Mouse (Mus musculus): ENCODE data around the gene Lmln. TPM values are rescaled to one million over a fixed set of nuclear protein-coding genes. Genes with fewer than 3 reads are reported as not detected.
A peak's percentile ranks its signal among the peaks of the same experiment; 100 is the strongest.
"Not testable (repeated sequence)": the region's sequence is repeated elsewhere in the genome, so short reads cannot be mapped to it uniquely, and the experiment has no call there.

Gene Lmln
- polyA plus RNA-seq, 1 experiment = 0.02 TPM

- 0 out of 2 replicates have a peak, but pooled peaks cover 3% of the 10 kb centered on the region for H3K4me1 ChIP-seq
- H3K27me3 ChIP-seq (replicated peaks) = no peaks in the 10 kb centered on the region
- no peak for TF ChIP-seq GATA1 (IDR thresholded peaks at IDR 0.05; ENCODE audit: borderline replicate concordance, low read length)
- TF ChIP-seq FLI1 (IDR thresholded peaks at IDR 0.05; ENCODE audit: low read length) = no peak
- peaks cover 22% of the 10 kb centered on the region for H3K36me3 ChIP-seq (replicated peaks; ENCODE audit: low read length)
- no peaks in the 10 kb centered on the region for H3K9me3 ChIP-seq
- H3K4me3 ChIP-seq (replicated peaks) = no peak overlapping the region
Measured at GRCm38 (mm10) chr16:33123373-33123772, 61.1 kb downstream of the Lmln start.

GRCm38 (mm10) chr16:33123938-33124820 lies 61.9 kb downstream of the Lmln start:
- 0 out of 2 replicates have a peak, but pooled peaks cover 3% of the 10 kb centered on the region for H3K4me1 ChIP-seq
- H3K9me3 ChIP-seq = no peaks in the 10 kb centered on the region
- peaks cover 20% of the 10 kb centered on the region for H3K36me3 ChIP-seq (replicated peaks; ENCODE audit: low read length)
- H3K4me3 ChIP-seq (replicated peaks) = no peak overlapping the region
- no peaks in the 10 kb centered on the region for H3K27me3 ChIP-seq (replicated peaks)
- no peak for TF ChIP-seq FLI1 (IDR thresholded peaks at IDR 0.05; ENCODE audit: low read length)
- no peak for TF ChIP-seq GATA1 (IDR thresholded peaks at IDR 0.05; ENCODE audit: borderline replicate concordance, low read length)

GRCm38 (mm10) chr16:33127052-33127451 lies 64.7 kb downstream of the Lmln start:
- TF ChIP-seq GATA1 (IDR thresholded peaks at IDR 0.05; ENCODE audit: borderline replicate concordance, low read length) (no peak), FLI1 (IDR thresholded peaks at IDR 0.05; ENCODE audit: low read length) (no peak)
- peaks cover 20% of the 10 kb centered on the region for H3K36me3 ChIP-seq (replicated peaks; ENCODE audit: low read length)
- peaks cover 14% of the 10 kb centered on the region for H3K4me1 ChIP-seq
- no peak overlapping the region for H3K4me3 ChIP-seq (replicated peaks)
- H3K9me3 ChIP-seq = no peaks in the 10 kb centered on the region
- H3K27me3 ChIP-seq (replicated peaks) = peaks cover 3% of the 10 kb centered on the region

GRCm38 (mm10) chr16:33130731-33131130 lies 68.4 kb downstream of the Lmln start:
- Histone ChIP-seq H3K27me3 (replicated peaks) (peaks cover 19% of the 10 kb centered on the region), H3K36me3 (replicated peaks; ENCODE audit: low read length) (no peaks in the 10 kb centered on the region), H3K4me1 (peaks cover 17% of the 10 kb centered on the region), H3K9me3 (no peaks in the 10 kb centered on the region), H3K4me3 (replicated peaks) (no peak overlapping the region)
- TF ChIP-seq GATA1 (IDR thresholded peaks at IDR 0.05; ENCODE audit: borderline replicate concordance, low read length) = no peak
- TF ChIP-seq FLI1 (IDR thresholded peaks at IDR 0.05; ENCODE audit: low read length) = no peak

- Histone ChIP-seq H3K4me3 (replicated peaks) (no peak overlapping the region), H3K4me1 (peaks cover 14% of the 10 kb centered on the region), H3K36me3 (replicated peaks; ENCODE audit: low read length) (no peaks in the 10 kb centered on the region), H3K9me3 (no peaks in the 10 kb centered on the region), H3K27me3 (replicated peaks) (peaks cover 27% of the 10 kb centered on the region)
- TF ChIP-seq FLI1 (IDR thresholded peaks at IDR 0.05; ENCODE audit: low read length) (no peak), GATA1 (IDR thresholded peaks at IDR 0.05; ENCODE audit: borderline replicate concordance, low read length) (no peak)
Measured at GRCm38 (mm10) chr16:33133186-33133585, 70.9 kb downstream of the Lmln start.

- H3K9me3 ChIP-seq = no peaks in the 10 kb centered on the region
- peaks cover 29% of the 10 kb centered on the region for H3K27me3 ChIP-seq (replicated peaks)
- TF ChIP-seq FLI1 (IDR thresholded peaks at IDR 0.05; ENCODE audit: low read length) (no peak), GATA1 (IDR thresholded peaks at IDR 0.05; ENCODE audit: borderline replicate concordance, low read length) (no peak)
- peaks cover 12% of the 10 kb centered on the region for H3K4me1 ChIP-seq
- H3K36me3 ChIP-seq (replicated peaks; ENCODE audit: low read length) = no peaks in the 10 kb centered on the region
- no peak overlapping the region for H3K4me3 ChIP-seq (replicated peaks)
Measured at GRCm38 (mm10) chr16:33135167-33135566, 72.8 kb downstream of the Lmln start.

GRCm38 (mm10) chr16:33139061-33139460 lies 76.7 kb downstream of the Lmln start:
- not testable (repeated sequence) for H3K9me3 ChIP-seq; H3K4me3 ChIP-seq (replicated peaks); H3K36me3 ChIP-seq (replicated peaks; ENCODE audit: low read length)
- Histone ChIP-seq H3K27me3 (replicated peaks) (peaks cover 24% of the 10 kb centered on the region), H3K4me1 (peaks cover 17% of the 10 kb centered on the region)

GRCm38 (mm10) chr16:33141758-33142280 lies 79.5 kb downstream of the Lmln start:
- H3K9me3 ChIP-seq = peaks cover 12% of the 10 kb centered on the region; the same call in 1 of the 2 replicates
- no peaks in the 10 kb centered on the region for H3K36me3 ChIP-seq (replicated peaks; ENCODE audit: low read length)
- H3K27me3 ChIP-seq (replicated peaks) = peaks cover 19% of the 10 kb centered on the region
- TF ChIP-seq GATA1 (IDR thresholded peaks at IDR 0.05; ENCODE audit: borderline replicate concordance, low read length) = no peak
- TF ChIP-seq FLI1 (IDR thresholded peaks at IDR 0.05; ENCODE audit: low read length) = no peak
- no peak overlapping the region for H3K4me3 ChIP-seq (replicated peaks)
- peaks cover 24% of the 10 kb centered on the region for H3K4me1 ChIP-seq

- Histone ChIP-seq H3K36me3 (replicated peaks; ENCODE audit: low read length) (no peaks in the 10 kb centered on the region), H3K27me3 (replicated peaks) (peaks cover 14% of the 10 kb centered on the region), H3K4me3 (replicated peaks) (peak overlapping the region; percentile 29), H3K9me3 (peaks cover 12% of the 10 kb centered on the region; the same call in 1 of the 2 replicates), H3K4me1 (peaks cover 24% of the 10 kb centered on the region)
- TF ChIP-seq GATA1 (IDR thresholded peaks at IDR 0.05; ENCODE audit: borderline replicate concordance, low read length) = no peak
- TF ChIP-seq FLI1 (IDR thresholded peaks at IDR 0.05; ENCODE audit: low read length) = no peak
Measured at GRCm38 (mm10) chr16:33143452-33143851, 81.1 kb downstream of the Lmln start.

GRCm38 (mm10) chr16:33146185-33146584 lies 83.9 kb downstream of the Lmln start:
- TF ChIP-seq GATA1 (IDR thresholded peaks at IDR 0.05; ENCODE audit: borderline replicate concordance, low read length) (no peak), FLI1 (IDR thresholded peaks at IDR 0.05; ENCODE audit: low read length) (no peak)
- Histone ChIP-seq H3K27me3 (replicated peaks) (peaks cover 2% of the 10 kb centered on the region), H3K9me3 (peaks cover 12% of the 10 kb centered on the region; the same call in 1 of the 2 replicates), H3K4me3 (replicated peaks) (no peak overlapping the region), H3K36me3 (replicated peaks; ENCODE audit: low read length) (no peaks in the 10 kb centered on the region), H3K4me1 (peaks cover 35% of the 10 kb centered on the region)
